Mouse (Mus musculus) MEL (cell line): ENCODE measurements around the gene Canx. TPM values are rescaled to one million over a fixed set of nuclear protein-coding genes. Genes with fewer than 3 reads are reported as not detected.

ENCODE experiments used
- DNase-seq: peaks from one replicate; pipeline ENCODE4 v3.0.0; 2011; ENCODE audit warnings: low read depth, low spot score
- H3K27ac ChIP-seq: 2 replicates; pipeline ENCODE4 v1.5.1; 2012; ENCODE audit warnings: low read depth, mild to moderate bottlenecking, control low read depth, low read length, moderate library complexity; ENCODE audit not compliant: control insufficient read depth
- H3K27me3 ChIP-seq, 2 experiments: fragments of 150-350 bp in 1 of 2; sonication (generic) in 1 of 2; 2 replicates each; pipeline ENCODE4 v1.6.1; 2012; ENCODE audit warnings: low read length in 2 of 2, mild to moderate bottlenecking in 2 of 2, improper control_type of control experiment in 1 of 2, moderate library complexity in 1 of 2; ENCODE audit not compliant: insufficient read depth in 2 of 2, control insufficient read depth in 1 of 2
- H3K36me3 ChIP-seq, 2 experiments: 2 replicates each; pipeline ENCODE4 v1.6.1; 2012 to 2014; ENCODE audit warnings: low read length in 2 of 2, improper control_type of control experiment in 1 of 2, inconsistent platforms in 1 of 2, mild to moderate bottlenecking in 1 of 2; ENCODE audit not compliant: insufficient read depth in 2 of 2, control insufficient read depth in 1 of 2
- H3K4me1 ChIP-seq, 2 experiments: fragments of 150-350 bp in 1 of 2; sonication (generic) in 1 of 2; 2 replicates each; pipeline ENCODE4 v1.6.1; 2012; ENCODE audit warnings: low read length in 2 of 2, improper control_type of control experiment in 1 of 2, mild to moderate bottlenecking in 1 of 2; ENCODE audit not compliant: insufficient read depth in 2 of 2, control insufficient read depth in 1 of 2
- H3K4me3 ChIP-seq, 2 experiments: fragments of 150-350 bp in 1 of 2; sonication (generic) in 1 of 2; 2 replicates each; pipeline ENCODE4 v1.5.1; 2012; ENCODE audit warnings: low read depth in 2 of 2, low read length in 2 of 2, mild to moderate bottlenecking in 2 of 2, moderate library complexity in 2 of 2, control low read depth in 1 of 2, improper control_type of control experiment in 1 of 2; ENCODE audit not compliant: control insufficient read depth in 1 of 2, insufficient read depth in 1 of 2
- H3K79me2 ChIP-seq: 2 replicates; pipeline ENCODE4 v1.6.1; 2012; ENCODE audit warnings: mild to moderate bottlenecking, low read length, moderate library complexity; ENCODE audit not compliant: control insufficient read depth, poor library complexity, insufficient read depth
- H3K9ac ChIP-seq: 2 replicates; pipeline ENCODE4 v1.6.1; 2012; ENCODE audit warnings: low read depth, mild to moderate bottlenecking, control low read depth, low read length, moderate library complexity; ENCODE audit not compliant: control insufficient read depth, poor library complexity, severe bottlenecking
- H3K9me3 ChIP-seq: fragments of 150-350 bp; sonication (generic); replicated peaks from 2 replicates; pipeline ENCODE4 v1.6.1; 2012; ENCODE audit warnings: mild to moderate bottlenecking, low read length, improper control_type of control experiment, moderate library complexity; ENCODE audit not compliant: insufficient read depth
- BHLHE40 ChIP-seq: IDR thresholded peaks from 2 replicates; pipeline ENCODE4 v1.6.1; 2012; ENCODE audit warnings: low read depth, mild to moderate bottlenecking, inconsistent platforms, low read length, improper control_type of control experiment, borderline replicate concordance
- CHD1 ChIP-seq: IDR thresholded peaks from 2 replicates; pipeline ENCODE4 v1.6.1; 2012; ENCODE audit warnings: low read depth, mild to moderate bottlenecking, inconsistent platforms, low read length, improper control_type of control experiment
- CHD2 ChIP-seq: IDR thresholded peaks from 2 replicates; pipeline ENCODE4 v1.6.1; 2011; ENCODE audit warnings: low read length, improper control_type of control experiment
- CTCF ChIP-seq, 3 experiments: IDR thresholded peaks in 2 of 3; conservative IDR thresholded peaks in 1 of 3; 2 replicates each; pipeline ENCODE4 v1.5.1; 2011 to 2012; ENCODE audit warnings: low read length in 3 of 3, low read depth in 2 of 3, mild to moderate bottlenecking in 2 of 3, improper control_type of control experiment in 1 of 3, inconsistent platforms in 1 of 3, mixed read lengths in 1 of 3, moderate library complexity in 1 of 3; ENCODE audit not compliant: control insufficient read depth in 1 of 3, insufficient read depth in 1 of 3, poor library complexity in 1 of 3, severe bottlenecking in 1 of 3
- E2F4 ChIP-seq: IDR thresholded peaks from 2 replicates; pipeline ENCODE4 v1.6.1; 2011; ENCODE audit warnings: low read depth, low read length, improper control_type of control experiment, borderline replicate concordance
- ELF1 ChIP-seq: IDR thresholded peaks from 2 replicates; pipeline ENCODE4 v1.6.1; 2014; ENCODE audit warnings: low read depth, mild to moderate bottlenecking, inconsistent platforms, low read length, improper control_type of control experiment, moderate library complexity
- EP300 ChIP-seq, 2 experiments: IDR thresholded peaks; 2 replicates each; pipeline ENCODE4 v1.6.1; 2011; ENCODE audit warnings: improper control_type of control experiment in 2 of 2, low read length in 2 of 2, low read depth in 1 of 2, mild to moderate bottlenecking in 1 of 2
- ETS1 ChIP-seq: IDR thresholded peaks from 2 replicates; pipeline ENCODE4 v1.6.1; 2012; ENCODE audit warnings: low read depth, mild to moderate bottlenecking, inconsistent platforms, low read length, improper control_type of control experiment, moderate library complexity
- GABPA ChIP-seq: IDR thresholded peaks from 2 replicates; pipeline ENCODE4 v1.6.1; 2012; ENCODE audit warnings: low read depth, mild to moderate bottlenecking, inconsistent platforms, low read length, improper control_type of control experiment, moderate library complexity
- GATA1 ChIP-seq: IDR thresholded peaks from 2 replicates; pipeline ENCODE4 v1.6.1; 2011; ENCODE audit warnings: low read depth, low read length, improper control_type of control experiment
- HCFC1 ChIP-seq: IDR thresholded peaks from 2 replicates; pipeline ENCODE4 v1.6.1; 2012; ENCODE audit warnings: low read depth, mild to moderate bottlenecking, inconsistent platforms, low read length, improper control_type of control experiment, moderate library complexity
- JUND ChIP-seq: IDR thresholded peaks from 2 replicates; pipeline ENCODE4 v1.6.1; 2011; ENCODE audit warnings: low read depth, mild to moderate bottlenecking, improper control_type of control experiment, low read length
- KAT2A ChIP-seq: conservative IDR thresholded peaks from 2 replicates; pipeline ENCODE4 v1.6.1; 2012; ENCODE audit warnings: low read depth, low read length, improper control_type of control experiment, inconsistent platforms
- MAFK ChIP-seq: IDR thresholded peaks from 2 replicates; pipeline ENCODE4 v1.6.1; 2011; ENCODE audit warnings: low read depth, mild to moderate bottlenecking, low read length, improper control_type of control experiment, borderline replicate concordance
- MAX ChIP-seq: IDR thresholded peaks from 2 replicates; pipeline ENCODE4 v1.6.1; 2011; ENCODE audit warnings: low read length, improper control_type of control experiment
- MEF2A ChIP-seq: IDR thresholded peaks from 2 replicates; pipeline ENCODE4 v1.6.1; 2014; ENCODE audit warnings: low read depth, mild to moderate bottlenecking, inconsistent platforms, low read length, improper control_type of control experiment; ENCODE audit not compliant: poor library complexity, insufficient replicate concordance, severe bottlenecking; ENCODE audit errors: extremely low read depth
- MXI1 ChIP-seq: IDR thresholded peaks from 2 replicates; pipeline ENCODE4 v1.6.1; 2011; ENCODE audit warnings: mild to moderate bottlenecking, low read depth, low read length, improper control_type of control experiment
- MYB ChIP-seq: IDR thresholded peaks from 2 replicates; pipeline ENCODE4 v1.6.1; 2011; ENCODE audit warnings: mild to moderate bottlenecking, low read depth, low read length, improper control_type of control experiment
- MYC ChIP-seq: IDR thresholded peaks from 2 replicates; pipeline ENCODE4 v1.6.1; 2011; ENCODE audit warnings: low read depth, mild to moderate bottlenecking, low read length, improper control_type of control experiment, moderate library complexity
- NELFE ChIP-seq: IDR thresholded peaks from 2 replicates; pipeline ENCODE4 v1.6.1; 2011; ENCODE audit warnings: low read depth, low read length, improper control_type of control experiment
- POLR2A ChIP-seq, 2 experiments: IDR thresholded peaks; 2 replicates each; pipeline ENCODE4 v1.6.1; 2011 to 2012; ENCODE audit warnings: low read length in 2 of 2, mild to moderate bottlenecking in 2 of 2, control low read depth in 1 of 2, improper control_type of control experiment in 1 of 2, low read depth in 1 of 2, moderate library complexity in 1 of 2; ENCODE audit not compliant: control insufficient read depth in 1 of 2, insufficient read depth in 1 of 2, poor library complexity in 1 of 2
- POLR2AphosphoS2 ChIP-seq: IDR thresholded peaks from 2 replicates; pipeline ENCODE4 v1.6.1; 2011; ENCODE audit warnings: low read length, improper control_type of control experiment
- POLR2AphosphoS5 ChIP-seq: IDR thresholded peaks from 2 replicates; pipeline ENCODE4 v1.6.1; 2012; ENCODE audit warnings: low read depth, borderline replicate concordance, mild to moderate bottlenecking, inconsistent platforms, low read length, moderate library complexity, mixed read lengths
- RAD21 ChIP-seq: IDR thresholded peaks from 2 replicates; pipeline ENCODE4 v1.6.1; 2011; ENCODE audit warnings: mild to moderate bottlenecking, low read depth, low read length, improper control_type of control experiment
- RCOR1 ChIP-seq: IDR thresholded peaks from 2 replicates; pipeline ENCODE4 v1.6.1; 2012; ENCODE audit warnings: low read depth, mild to moderate bottlenecking, inconsistent platforms, low read length, improper control_type of control experiment
- SIN3A ChIP-seq: IDR thresholded peaks from 2 replicates; pipeline ENCODE4 v1.6.1; 2012; ENCODE audit warnings: low read length, improper control_type of control experiment, inconsistent platforms
- SMC3 ChIP-seq: IDR thresholded peaks from 2 replicates; pipeline ENCODE4 v1.6.1; 2011; ENCODE audit warnings: low read depth, low read length, improper control_type of control experiment
- TAL1 ChIP-seq: IDR thresholded peaks from 2 replicates; pipeline ENCODE4 v1.6.1; 2012; ENCODE audit warnings: mild to moderate bottlenecking, inconsistent platforms, low read length, moderate library complexity, mixed read lengths
- TBP ChIP-seq: IDR thresholded peaks from 2 replicates; pipeline ENCODE4 v1.8.0; 2011; ENCODE audit warnings: low read depth, low read length, improper control_type of control experiment
- TCF12 ChIP-seq: IDR thresholded peaks from 2 replicates; pipeline ENCODE4 v1.6.1; 2014; ENCODE audit warnings: low read depth, mild to moderate bottlenecking, inconsistent platforms, low read length, improper control_type of control experiment, moderate library complexity
- UBTF ChIP-seq: IDR thresholded peaks from 2 replicates; pipeline ENCODE4 v1.6.1; 2012; ENCODE audit warnings: low read depth, mild to moderate bottlenecking, inconsistent platforms, low read length, improper control_type of control experiment, moderate library complexity, borderline replicate concordance; ENCODE audit not compliant: insufficient read depth
- USF1 ChIP-seq: IDR thresholded peaks from 2 replicates; pipeline ENCODE4 v1.6.1; 2014; ENCODE audit warnings: low read depth, mild to moderate bottlenecking, inconsistent platforms, low read length, improper control_type of control experiment, moderate library complexity
- USF2 ChIP-seq, 2 experiments: IDR thresholded peaks; 2 replicates each; pipeline ENCODE4 v1.6.1; 2011 to 2012; ENCODE audit warnings: improper control_type of control experiment in 2 of 2, low read length in 2 of 2, borderline replicate concordance in 1 of 2, inconsistent platforms in 1 of 2, low read depth in 1 of 2, mild to moderate bottlenecking in 1 of 2; ENCODE audit not compliant: insufficient read depth in 1 of 2
- ZC3H11A ChIP-seq: IDR thresholded peaks from 2 replicates; pipeline ENCODE4 v1.6.1; 2012; ENCODE audit warnings: low read depth, mild to moderate bottlenecking, inconsistent platforms, low read length, improper control_type of control experiment
- ZKSCAN1 ChIP-seq: IDR thresholded peaks from 2 replicates; pipeline ENCODE4 v1.6.1; 2012; ENCODE audit warnings: low read depth, mild to moderate bottlenecking, inconsistent platforms, low read length, improper control_type of control experiment, moderate library complexity
- ZMIZ1 ChIP-seq: IDR thresholded peaks from 2 replicates; pipeline ENCODE4 v1.6.1; 2012; ENCODE audit warnings: low read depth, mild to moderate bottlenecking, inconsistent platforms, low read length, improper control_type of control experiment, moderate library complexity
- ZNF384 ChIP-seq: IDR thresholded peaks from 2 replicates; pipeline ENCODE4 v1.6.1; 2012; ENCODE audit warnings: low read depth, mild to moderate bottlenecking, inconsistent platforms, low read length, improper control_type of control experiment
- polyA plus RNA-seq, 2 experiments: library from polyadenylated mRNA; stranded (reverse) in 1 of 2; unstranded in 1 of 2; fragments of >175 nt in 1 of 2; fragments of >200 nt in 1 of 2; gene quantifications; 2 replicates each; pipeline versions ENCODE4 v1.2.1 to v1.2.4; 2012; ENCODE audit warnings: low replicate concordance in 2 of 2, low read depth in 1 of 2; ENCODE audit not compliant: insufficient read length in 2 of 2, insufficient read depth in 1 of 2, missing spikeins in 1 of 2
- total RNA-seq: library from RNA; depleted of rRNA; stranded (reverse); fragments of 300-350 nt; gene quantifications from 2 replicates; pipeline ENCODE4 v1.2.3, GENCODE M21; 2012

Canx gene
- total and polyA plus RNA-seq, 3 experiments = 390 to 867 (median 464) TPM

DNA sequence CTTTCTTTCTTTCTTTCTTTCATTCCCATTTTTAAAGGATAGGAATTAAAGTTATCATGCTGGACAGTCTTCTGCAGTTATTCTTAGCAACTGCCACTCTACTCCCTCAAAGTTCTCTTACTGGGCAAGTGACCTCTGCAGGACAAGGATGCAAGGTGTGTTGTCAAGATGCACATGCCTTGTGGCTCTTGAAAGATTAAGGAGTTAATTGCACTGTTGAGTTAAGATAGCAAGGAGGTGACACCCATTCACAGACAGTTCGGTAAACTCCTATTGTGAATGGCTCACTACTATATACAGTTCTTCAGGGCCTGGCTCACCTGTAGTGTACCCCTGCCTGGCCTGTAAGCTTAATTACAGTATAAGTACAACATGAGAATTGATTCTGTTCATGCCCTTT, 1.6 kb downstream of the Canx start:
- no peaks in the 10 kb centered on the region for H3K9me3 ChIP-seq
- peak overlapping the region; percentile 79 to 93 for H3K4me3 ChIP-seq
- peaks cover 17 to 24% of the 10 kb centered on the region in 2 experiments for H3K4me1 ChIP-seq
- H3K36me3 ChIP-seq = peaks cover 31 to 68% of the 10 kb centered on the region in 2 experiments
- peak; percentile 68 for DNase-seq
- H3K27ac ChIP-seq = peak overlapping the region; percentile 58; the same call in 1 of the 2 replicates
- H3K27me3 ChIP-seq = no peaks in the 10 kb centered on the region
- H3K9ac ChIP-seq = peak overlapping the region; percentile 90
- H3K79me2 ChIP-seq = peaks cover 68% of the 10 kb centered on the region
- TF ChIP-seq ELF1 (no peak), ETS1 (peak; percentile 72), KAT2A (no peak), ZC3H11A (no peak), USF1 (no peak), BHLHE40 (no peak; the same call in 1 of the 2 replicates), CTCF (IDR thresholded peaks at IDR 0.05 in 2 of 3, conservative IDR thresholded peaks at IDR 0.05 in 1 of 3; ENCODE audit: control insufficient read depth in 1 of 3, insufficient read depth in 1 of 3, low read depth in 2 of 3, low read length in 3 of 3, poor library complexity in 1 of 3, severe bottlenecking in 1 of 3) (no peak), MYB (peak; percentile 35; the same call in 1 of the 2 replicates), MAFK (peak; percentile 12; the same call in 1 of the 2 replicates), SIN3A (peak; percentile 92), POLR2AphosphoS5 (no peak), RAD21 (no peak), POLR2AphosphoS2 (peak; percentile 70), POLR2A (IDR thresholded peaks at IDR 0.05; ENCODE audit: control insufficient read depth in 1 of 2, insufficient read depth in 1 of 2, low read depth in 1 of 2, low read length in 2 of 2, poor library complexity in 1 of 2) (0 out of 4 replicates have a peak, but pooled peaks of 1 of the 2 experiments have one; percentile 35), ZMIZ1 (0 out of 2 replicates have a peak, but pooled peaks have one; percentile 45), JUND (0 out of 2 replicates have a peak, but pooled peaks have one; percentile 45), ZNF384 (no peak), GATA1 (peak; percentile 77), MEF2A (no peak), ZKSCAN1 (no peak), MYC (peak; percentile 84), TCF12 (peak; percentile 84), SMC3 (no peak), RCOR1 (0 out of 2 replicates have a peak, but pooled peaks have one; percentile 27), TAL1 (peak; percentile 82), EP300 (IDR thresholded peaks at IDR 0.05; ENCODE audit: low read depth in 1 of 2, low read length in 2 of 2) (peak; percentile 76 to 79), TBP (0 out of 2 replicates have a peak, but pooled peaks have one; percentile 21), GABPA (no peak), UBTF (no peak), HCFC1 (peak; percentile 59), E2F4 (0 out of 2 replicates have a peak, but pooled peaks have one; percentile 31), CHD1 (no peak; the same call in 1 of the 2 replicates), MAX (peak; percentile 77), MXI1 (peak; percentile 95), CHD2 (no peak), USF2 (IDR thresholded peaks at IDR 0.05; ENCODE audit: borderline replicate concordance in 1 of 2, insufficient read depth in 1 of 2, low read depth in 1 of 2, low read length in 2 of 2) (no peak), NELFE (no peak)
